Mouse (Mus musculus): ENCODE results near the gene Zfp839. TPM values are rescaled to one million over a fixed set of nuclear protein-coding genes. Genes with fewer than 3 reads are reported as not detected.

The Zfp839 gene
- 1 to 10 TPM; 4.8 to 5.0 TPM for total RNA-seq (2023)

DNA sequence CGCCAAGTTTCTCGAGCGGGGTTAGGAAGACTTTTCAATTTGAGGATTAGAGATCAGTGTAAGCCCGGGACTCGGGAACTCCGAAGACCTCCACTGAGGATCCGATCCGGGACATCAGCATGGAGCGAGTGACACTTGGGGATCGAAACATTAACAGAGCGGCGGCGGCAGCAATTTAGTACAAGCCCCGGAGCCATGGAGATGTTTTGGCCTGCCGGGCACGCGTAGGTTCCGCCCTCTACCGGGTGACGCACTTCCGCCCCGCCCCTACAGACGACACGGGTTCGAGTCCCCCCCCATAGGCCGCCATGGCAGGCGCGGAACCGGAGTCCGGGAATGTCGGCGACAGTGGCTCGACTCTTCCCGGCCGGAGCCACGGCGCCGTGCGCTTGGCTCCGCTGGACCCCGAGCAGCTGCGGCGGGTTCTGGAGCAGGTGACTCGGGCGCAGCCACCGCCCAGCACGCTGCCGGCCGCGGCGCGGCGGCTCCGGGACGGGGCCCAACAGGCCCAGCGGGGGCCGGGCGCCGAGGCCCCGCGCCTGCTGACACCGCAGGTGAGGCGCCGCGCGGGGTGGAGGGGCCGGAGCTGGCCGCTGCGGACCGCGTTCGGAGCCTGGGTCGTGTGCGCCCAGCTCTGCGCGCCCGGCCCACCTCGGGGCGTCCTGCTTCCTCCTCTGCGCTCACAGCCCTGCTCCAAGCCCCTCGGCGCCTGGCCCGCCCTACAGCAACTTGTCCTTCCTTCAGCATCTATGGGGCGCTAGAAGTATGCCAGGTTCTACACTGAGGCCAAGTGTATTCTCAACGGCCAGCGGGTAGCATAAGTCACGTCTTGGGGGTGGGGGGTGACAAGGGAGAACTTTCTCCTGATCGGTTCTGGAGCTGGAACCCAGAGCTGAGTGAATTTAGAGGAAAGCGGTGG, at the start of gene Zfp839:
Zfp839 (plus strand) TSS at position 244 of the 919 bp plus-strand sequence.

GRCm38 (mm10) chr12:110840348-110841198, 9.5 kb upstream of the Zfp839 start, which contains the start of gene Mok:
Gene Mok (minus strand): TSS chr12:110840939.

DNA sequence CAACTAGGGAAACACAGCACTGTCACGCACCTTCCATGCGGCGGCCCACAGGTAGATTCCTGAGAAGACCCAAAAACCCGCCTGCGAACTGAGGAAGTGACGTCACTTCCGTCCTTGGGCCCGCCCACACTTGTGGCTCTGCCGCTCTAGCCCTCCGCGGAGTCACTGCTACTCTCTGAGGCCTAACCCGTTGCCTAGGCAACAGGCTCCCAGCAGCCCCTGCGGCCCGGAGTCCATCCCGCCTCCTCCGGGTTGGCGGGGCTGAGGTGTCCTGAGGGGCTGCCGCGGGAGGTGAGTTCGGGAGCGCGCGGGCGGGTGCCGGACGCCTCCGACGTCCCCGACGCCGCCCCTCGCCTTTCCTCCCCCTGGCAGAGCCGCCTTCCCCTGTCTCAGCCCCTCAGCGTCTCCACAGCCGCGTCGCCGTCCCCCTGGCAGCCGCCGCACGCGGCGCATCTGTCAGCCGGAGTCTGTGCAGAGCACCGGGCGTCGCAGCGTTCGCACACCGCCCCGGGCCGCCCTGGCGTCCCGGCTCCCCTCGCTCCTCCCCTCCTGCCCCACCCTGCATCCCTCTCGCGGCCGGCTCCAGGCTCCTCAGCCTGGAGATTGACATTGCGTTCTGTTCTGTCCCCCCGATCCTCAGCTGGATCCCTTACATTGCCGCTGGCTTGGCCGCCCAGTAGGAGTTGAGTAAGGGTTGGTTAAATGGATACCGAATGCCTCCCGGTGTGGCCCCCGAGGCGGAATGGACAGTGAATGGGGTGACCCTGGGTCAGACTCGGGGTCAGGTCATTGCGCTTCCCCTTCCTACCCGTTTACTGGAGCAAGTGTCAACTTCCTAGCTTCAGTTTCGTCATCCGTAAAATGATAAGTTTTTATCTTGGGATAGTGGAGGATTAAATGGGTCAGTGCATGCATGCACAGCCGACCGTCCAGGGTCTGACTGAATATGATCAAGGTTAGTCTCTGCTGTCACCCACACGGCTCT, 39.3 kb downstream of the Zfp839 start, which contains the start of the genes Cinp and Tecpr2:
Cinp (minus strand) TSS at position 110 of the 985 bp plus-strand sequence.
Tecpr2 (plus strand) TSS at position 229 of the 985 bp plus-strand sequence.

Other genes with a start within 250 kb of the Zfp839 start
- gene Dync1h1, start 248.8 kb upstream of the Zfp839 start, total RNA-seq (2023): 10 to 100 TPM; 89.2 to 92.2 TPM
- not detected for gene 1700001K19Rik, start 167.6 kb upstream of the Zfp839 start, total RNA-seq (2023)
- 100 to 1,000 TPM; 343 to 448 TPM for gene Hsp90aa1, start 147.5 kb upstream of the Zfp839 start, total RNA-seq (2023)
- 10 to 100 TPM; 38.3 to 40.4 TPM for gene Wdr20, start 112.3 kb upstream of the Zfp839 start, total RNA-seq (2023)
- gene Mok, start 9.3 kb upstream of the Zfp839 start, total RNA-seq (2023): under 1 TPM; 0.48 to 0.99 TPM
- 10 to 100 TPM; 18.2 to 19.8 TPM for gene Cinp, start 38.9 kb downstream of the Zfp839 start, total RNA-seq (2023)
- 1 to 10 TPM; 6.2 TPM for gene Tecpr2, start 39.0 kb downstream of the Zfp839 start, total RNA-seq (2023)
- 10 to 100 TPM; 20.5 to 26.4 TPM for gene Ankrd9, start 128.8 kb downstream of the Zfp839 start, total RNA-seq (2023)
- 10 to 100 TPM; 38.7 to 41.7 TPM for gene Rcor1, start 189.1 kb downstream of the Zfp839 start, total RNA-seq (2023)